ENCODE assay signal across 21 mouse cellular contexts in genomic region chr15:92321959-92322358, GRCm38 (mm10).
"Had no signal": no experiment of that assay in that cellular context is flagged by ENCODE, and none has a peak within 500 bp of the region (broad histone marks: within the 10 kb centered on the region; RNA-seq: fewer than 3 reads in every experiment).

No protein-coding gene starts in this region.

- H3K4me3 ChIP-seq: limb, embryonic 12.5 days; limb, embryonic 15.5 days; midbrain, embryonic 12.5 days; midbrain, embryonic 15.5 days; neural tube, embryonic 12.5 days; neural tube, embryonic 15.5 days had no signal

- ATAC-seq: intestine, embryonic 16.5 days; liver, postnatal 0 days; lung, postnatal 0 days; midbrain, embryonic 15.5 days had no signal

- H3K27me3 ChIP-seq: limb, embryonic 12.5 days; limb, embryonic 15.5 days; midbrain, embryonic 12.5 days; midbrain, embryonic 15.5 days; neural tube, embryonic 12.5 days; neural tube, embryonic 15.5 days had no signal

- H3K4me1 ChIP-seq: limb, embryonic 12.5 days; limb, embryonic 15.5 days; midbrain, embryonic 12.5 days; midbrain, embryonic 15.5 days; neural tube, embryonic 12.5 days; neural tube, embryonic 15.5 days had no signal

- H3K36me3 ChIP-seq: limb, embryonic 12.5 days; limb, embryonic 15.5 days; midbrain, embryonic 12.5 days; neural tube, embryonic 12.5 days had no signal

- H3K27ac ChIP-seq: limb, embryonic 12.5 days; limb, embryonic 15.5 days; liver, embryonic 14.5 days; macrophage; midbrain, embryonic 12.5 days; midbrain, embryonic 15.5 days; neural tube, embryonic 12.5 days; neural tube, embryonic 15.5 days had no signal

- DNase-seq: kidney, adult 18-20 months; kidney, adult 9 months; kidney, postnatal 14 days; kidney, postnatal 4 days; left cerebral cortex, postnatal 4 days; liver, postnatal 0 days; lung, embryonic 14.5 days; right cerebral cortex, adult 18-20 months; right cerebral cortex, postnatal 25 days; thymus, adult 18-20 months; thymus, postnatal 36 days had no signal
